Mouse (Mus musculus) Patski (cell line): Measurements from ENCODE around the gene Tshb. TPM values are rescaled to one million over a fixed set of nuclear protein-coding genes. Genes with fewer than 3 reads are reported as not detected.

Experiments used
- ATAC-seq: fragments of 100-300 bp; one replicate; pipeline ENCODE4 v1.8.0; 2021
- CTCF ChIA-PET: fragments of 350-600 bp; sonication (Branson Sonifier 250); formaldehyde crosslinking; loops from one replicate; lab custom pipeline; 2022; ENCODE audit warnings: inconsistent platforms; lab: Charles Lee
- POLR2A ChIA-PET: fragments of 350-600 bp; sonication (Branson Sonifier 250); formaldehyde crosslinking; loops from one replicate; lab custom pipeline; 2022; ENCODE audit warnings: antibody characterized with exemption, inconsistent platforms; lab: Charles Lee
- DNase-seq: peaks from one replicate; pipeline ENCODE4 v3.0.0-alpha.2; 2011; ENCODE audit warnings: low read depth, low spot score
- H3K27me3 ChIP-seq: fragments of 371-371 bp; one replicate; pipeline ENCODE4 v1.5.1; 2021
- CTCF ChIP-seq: fragments of 100-300 bp; IDR thresholded peaks from one replicate; pipeline ENCODE4 v1.5.1; 2021
- in situ Hi-C: fragments of 300-500 bp; cut with MboI; formaldehyde crosslinking; loops from 3 replicates; pipeline ENCODE4 v1.11.1; 2018; ENCODE audit warnings: low pct_unique_long_range_greater_than_20kb, mixed read lengths
- polyA plus RNA-seq: library from polyadenylated mRNA; unstranded; gene quantifications from one replicate; pipeline ENCODE4 v1.2.3, GENCODE M21; 2021

The Tshb gene
- polyA plus RNA-seq, 1 experiment from 2014 or later, result not detected

GRCm38 (mm10) chr3:102732619-102733018 is 49.9 kb downstream of the Tshb start:
- ATAC-seq (no peak), DNase-seq (no peak)
- ChIA-PET POLR2A (no interaction called here), CTCF (interaction anchor here (1.0 to 1.7 kb wide), 3 partner anchors 11 to 71 kb away, joined by 3 read pairs; no protein-coding TSS in a partner anchor)
- in situ Hi-C loops, result loop anchor here (25.0 kb wide), 1 partner anchor 630 kb away; no protein-coding TSS in a partner anchor
- H3K27me3 ChIP-seq, result peaks cover 20% of the 10 kb centered on the region
- TF ChIP-seq CTCF, result no peak

DNA sequence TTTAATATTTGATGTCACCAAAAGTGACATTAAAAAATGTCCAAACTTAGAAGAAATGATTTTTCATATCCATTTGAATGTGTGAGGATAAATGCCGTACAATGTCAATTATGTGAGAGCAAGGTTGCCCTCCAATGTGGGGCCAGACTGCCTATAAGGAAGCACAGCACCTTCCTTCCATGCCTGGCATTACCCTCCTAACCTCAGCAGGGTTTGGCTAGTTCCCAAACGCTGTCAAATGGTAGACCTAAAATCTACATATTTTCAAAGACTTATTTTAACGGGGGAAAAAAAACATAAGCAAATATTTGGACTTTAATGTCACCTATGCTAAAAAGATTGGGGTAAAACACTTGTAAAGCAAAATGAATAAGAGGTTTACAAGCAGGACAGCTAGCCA is 51.4 kb downstream of the Tshb start:
- H3K27me3 ChIP-seq, result peaks cover 23% of the 10 kb centered on the region
- POLR2A ChIA-PET, result no interaction called here
- TF ChIP-seq CTCF, result no peak
- CTCF ChIA-PET, result interaction anchor here (1.0 kb wide), 1 partner anchor 16 kb away, joined by 3 read pairs; no protein-coding TSS in a partner anchor
- ATAC-seq, result no peak
- no peak for DNase-seq
- in situ Hi-C loops, result loop anchor here (25.0 kb wide), 1 partner anchor 631 kb away; no protein-coding TSS in a partner anchor

- in situ Hi-C loops, result loop anchor here (25.0 kb wide), 1 partner anchor 633 kb away; no protein-coding TSS in a partner anchor
- peaks cover 17% of the 10 kb centered on the region for H3K27me3 ChIP-seq
- DNase-seq, result no peak
- ChIA-PET CTCF (no interaction called here), POLR2A (no interaction called here)
- no peak for TF ChIP-seq CTCF
- no peak for ATAC-seq
Observed at GRCm38 (mm10) chr3:102729416-102729815, 53.1 kb downstream of the Tshb start.

Other genes starting within 250 kb of the Tshb start
- gene Tspan2, start 48.2 kb downstream of the Tshb start, polyA plus RNA-seq, result 0.54 TPM
- not detected for gene Sycp1, start 153.4 kb upstream of the Tshb start, polyA plus RNA-seq
- gene Nr1h5, start 181.4 kb upstream of the Tshb start, polyA plus RNA-seq, result 0.15 TPM
- gene Sike1, start 213.0 kb upstream of the Tshb start, polyA plus RNA-seq, result 114 TPM
- gene Csde1, start 237.7 kb upstream of the Tshb start, polyA plus RNA-seq, result 346 TPM